Comparison of ENCODE assay signal across 18 mouse cellular contexts in the genomic region with DNA sequence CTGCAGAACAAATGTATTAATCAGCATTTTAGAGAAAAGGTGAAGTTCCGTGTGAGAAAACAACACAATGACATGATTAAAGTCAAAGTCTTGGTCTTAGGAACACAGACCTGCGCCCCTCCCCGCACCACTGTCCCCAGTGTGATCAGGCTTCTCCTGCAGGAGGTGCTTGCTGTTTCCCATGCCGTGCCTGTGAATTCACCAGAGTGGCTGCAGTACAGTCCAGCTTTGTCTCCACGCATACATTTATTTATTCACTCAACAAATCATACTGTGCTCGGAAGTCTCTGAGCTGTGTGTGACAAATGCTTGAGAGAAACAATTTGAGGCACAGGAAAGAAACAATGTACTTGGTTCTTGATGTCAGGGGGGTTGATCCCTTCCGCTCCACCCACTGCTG. TPM values are rescaled to one million over a fixed set of nuclear protein-coding genes. Genes with fewer than 3 reads are reported as not detected.
A peak's percentile ranks its signal among the peaks of the same experiment; 100 is the strongest.
DNase-seq lines count a peak whose midpoint lies in the region; ATAC-seq lines count a peak whose summit lies in the region.
"Had no signal": no experiment of that assay in that cellular context is flagged by ENCODE, and none has a peak within 500 bp of the region (broad histone marks: within the 10 kb centered on the region; RNA-seq: fewer than 3 reads in every experiment).

No protein-coding gene starts in this region.

- ATAC-seq in forebrain, embryonic 14.5 days = no peak
- ATAC-seq in forebrain, embryonic 12.5 days (ENCODE audit: low FRiP score) = no peak
- no peak for ATAC-seq in heart, embryonic 15.5 days (replicated peaks; ENCODE audit: insufficient number of reproducible peaks, insufficient read depth, low FRiP score, low read depth)
- ATAC-seq in neural tube, embryonic 12.5 days (ENCODE audit: low FRiP score, low read depth) = no peak

- DNase-seq in forebrain, embryonic 14.5 days (ENCODE audit: low spot score) = no peak
- DNase-seq in heart, postnatal 4 days = no peak
- no peak for DNase-seq in neural tube, embryonic 10.5 days (ENCODE audit: extremely low spot score, low spot score)
- DNase-seq in kidney, postnatal 10 days = no peak
- no peak for DNase-seq in left cerebral cortex, postnatal 4 days
- DNase-seq: adrenal gland, postnatal 10 days; cerebellum, adult 11 months; cerebellum, postnatal 14 days; kidney, adult 18-20 months; kidney, postnatal 14 days; liver, embryonic 13.5 days; lung, postnatal 10 days; thymus, adult 18-20 months had no signal

- WGBS in forebrain, embryonic 14.5 days = 22% methylated on average over 7 of the region's 7 CpGs
- 33% methylated on average over 7 of the region's 7 CpGs for WGBS in forebrain, embryonic 12.5 days
- WGBS in heart, embryonic 15.5 days = 32% methylated on average over 7 of the region's 7 CpGs
- 38% methylated on average over 7 of the region's 7 CpGs for WGBS in neural tube, embryonic 12.5 days

- intact Hi-C loops in left cerebral cortex, postnatal 4 days (cut with DNase I) = no loop called here

- no peak overlapping the region for H3K9ac ChIP-seq in forebrain, embryonic 14.5 days (ENCODE audit: low read length)
- H3K9ac ChIP-seq in forebrain, embryonic 12.5 days = no peak overlapping the region
- no peak overlapping the region for H3K9ac ChIP-seq in heart, embryonic 15.5 days
- no peak overlapping the region for H3K9ac ChIP-seq in neural tube, embryonic 12.5 days
- H3K9ac ChIP-seq: limb, embryonic 12.5 days; liver, embryonic 13.5 days had no signal

- no peak overlapping the region for H3K4me3 ChIP-seq in forebrain, embryonic 14.5 days (ENCODE audit: low read depth, low read length)
- no peak overlapping the region for H3K4me3 ChIP-seq in forebrain, embryonic 12.5 days (replicated peaks)
- H3K4me3 ChIP-seq in heart, embryonic 15.5 days = no peak overlapping the region
- no peak overlapping the region for H3K4me3 ChIP-seq in neural tube, embryonic 12.5 days
- H3K4me3 ChIP-seq: embryonic facial prominence, embryonic 10.5 days; limb, embryonic 12.5 days; liver, embryonic 13.5 days had no signal

- H3K27me3 ChIP-seq in forebrain, embryonic 14.5 days (replicated peaks; ENCODE audit: control insufficient read depth, insufficient read depth, low read length) = no peaks in the 10 kb centered on the region
- H3K27me3 ChIP-seq in forebrain, embryonic 12.5 days = no peaks in the 10 kb centered on the region
- no peaks in the 10 kb centered on the region for H3K27me3 ChIP-seq in heart, embryonic 15.5 days
- H3K27me3 ChIP-seq in neural tube, embryonic 12.5 days (replicated peaks) = no peaks in the 10 kb centered on the region
- H3K27me3 ChIP-seq: liver, embryonic 13.5 days had no signal

- H3K9me3 ChIP-seq in forebrain, embryonic 14.5 days (replicated peaks; ENCODE audit: control insufficient read depth, low read length) = no peaks in the 10 kb centered on the region
- no peaks in the 10 kb centered on the region for H3K9me3 ChIP-seq in forebrain, embryonic 12.5 days
- no peaks in the 10 kb centered on the region for H3K9me3 ChIP-seq in heart, embryonic 15.5 days (replicated peaks)
- H3K9me3 ChIP-seq in neural tube, embryonic 12.5 days = no peaks in the 10 kb centered on the region
- H3K9me3 ChIP-seq: embryonic facial prominence, embryonic 10.5 days; limb, embryonic 12.5 days; liver, embryonic 13.5 days had no signal

- H3K27ac ChIP-seq in forebrain, embryonic 14.5 days (ENCODE audit: low read depth, low read length) = no peak overlapping the region
- H3K27ac ChIP-seq in forebrain, embryonic 12.5 days = no peak overlapping the region
- no peak overlapping the region for H3K27ac ChIP-seq in heart, embryonic 15.5 days
- H3K27ac ChIP-seq in neural tube, embryonic 12.5 days = no peak overlapping the region; the same call in 1 of the 2 replicates
- H3K27ac ChIP-seq: embryonic facial prominence, embryonic 10.5 days; limb, embryonic 12.5 days; liver, embryonic 13.5 days had no signal

- H3K4me2 ChIP-seq in forebrain, embryonic 14.5 days (ENCODE audit: low read length) = 0 out of 2 replicates have a peak overlapping the region, but pooled peaks have one; percentile 12
- H3K4me2 ChIP-seq in forebrain, embryonic 12.5 days = no peak overlapping the region; the same call in 1 of the 2 replicates
- peak overlapping the region; percentile 48 for H3K4me2 ChIP-seq in heart, embryonic 15.5 days
- H3K4me2 ChIP-seq in neural tube, embryonic 12.5 days (replicated peaks) = peak overlapping the region; percentile 35
- H3K4me2 ChIP-seq: limb, embryonic 12.5 days; liver, embryonic 13.5 days had no signal

- no peaks in the 10 kb centered on the region for H3K36me3 ChIP-seq in forebrain, embryonic 14.5 days (ENCODE audit: control insufficient read depth, insufficient read depth, low read length)
- no peaks in the 10 kb centered on the region for H3K36me3 ChIP-seq in forebrain, embryonic 12.5 days (replicated peaks)
- H3K36me3 ChIP-seq in heart, embryonic 15.5 days = no peaks in the 10 kb centered on the region
- no peaks in the 10 kb centered on the region for H3K36me3 ChIP-seq in neural tube, embryonic 12.5 days
- H3K36me3 ChIP-seq: embryonic facial prominence, embryonic 10.5 days; limb, embryonic 12.5 days; liver, embryonic 13.5 days had no signal

- H3K4me1 ChIP-seq in forebrain, embryonic 14.5 days (ENCODE audit: control insufficient read depth, insufficient read depth, low read length) = no peaks in the 10 kb centered on the region
- H3K4me1 ChIP-seq in forebrain, embryonic 12.5 days = peaks cover 11% of the 10 kb centered on the region
- peaks cover 9% of the 10 kb centered on the region for H3K4me1 ChIP-seq in heart, embryonic 15.5 days (replicated peaks)
- H3K4me1 ChIP-seq in neural tube, embryonic 12.5 days = peaks cover 6% of the 10 kb centered on the region; the same call in 1 of the 2 replicates
- H3K4me1 ChIP-seq: limb, embryonic 12.5 days; liver, embryonic 13.5 days had no signal

RNA-seq across cellular contexts. Expression of gene Tnfaip6, which starts 21.4 kb away (rescaled TPM):
- 5.6 and 6.5 TPM in 2 replicates for polyA plus RNA-seq in forebrain, embryonic 14.5 days (2014; fragmentation: Nextera tagmentation; extraction: Ambion mirVana)
- polyA plus RNA-seq in forebrain, embryonic 12.5 days (2016; fragmentation: Nextera tagmentation; extraction: Ambion mirVana) = 22.9 and 25.9 TPM in 2 replicates
- 3.7 and 4.3 TPM in 2 replicates for polyA plus RNA-seq in heart, embryonic 15.5 days (2015; fragmentation: Nextera tagmentation; extraction: Ambion mirVana)
- total RNA-seq in heart, postnatal 4 days (2021) = 1 to 10 TPM; 4.2 to 4.4 TPM
- polyA plus RNA-seq in neural tube, embryonic 12.5 days (2016; fragmentation: Nextera tagmentation; extraction: Ambion mirVana) = 18.1 and 18.2 TPM in 2 replicates
- total RNA-seq in left cerebral cortex, postnatal 4 days (2021) = 1 to 10 TPM; 2.2 to 2.3 TPM

RNA-seq across cellular contexts. Expression of gene Nmi, which starts 43.1 kb away (rescaled TPM):
- polyA plus RNA-seq in forebrain, embryonic 14.5 days (2014; fragmentation: Nextera tagmentation; extraction: Ambion mirVana) = 5.0 TPM in 2 replicates
- 4.8 and 5.6 TPM in 2 replicates for polyA plus RNA-seq in forebrain, embryonic 12.5 days (2016; fragmentation: Nextera tagmentation; extraction: Ambion mirVana)
- polyA plus RNA-seq in heart, embryonic 15.5 days (2015; fragmentation: Nextera tagmentation; extraction: Ambion mirVana) = 16.2 and 18.2 TPM in 2 replicates
- total RNA-seq in heart, postnatal 4 days (2021) = 1 to 10 TPM; 7.0 to 7.5 TPM
- polyA plus RNA-seq in neural tube, embryonic 12.5 days (2016; fragmentation: Nextera tagmentation; extraction: Ambion mirVana) = 7.0 and 7.3 TPM in 2 replicates
- total RNA-seq in left cerebral cortex, postnatal 4 days (2021) = 1 to 10 TPM; 1.7 to 2.6 TPM

RNA-seq across cellular contexts. Expression of gene Rif1, which starts 56.3 kb away (rescaled TPM):
- 20.1 and 25.0 TPM in 2 replicates for polyA plus RNA-seq in forebrain, embryonic 14.5 days (2014; fragmentation: Nextera tagmentation; extraction: Ambion mirVana)
- polyA plus RNA-seq in forebrain, embryonic 12.5 days (2016; fragmentation: Nextera tagmentation; extraction: Ambion mirVana) = 53.0 and 56.1 TPM in 2 replicates
- 16.3 and 20.2 TPM in 2 replicates for polyA plus RNA-seq in heart, embryonic 15.5 days (2015; fragmentation: Nextera tagmentation; extraction: Ambion mirVana)
- total RNA-seq in heart, postnatal 4 days (2021) = 10 to 100 TPM; 34.2 to 35.8 TPM
- 39.2 and 41.3 TPM in 2 replicates for polyA plus RNA-seq in neural tube, embryonic 12.5 days (2016; fragmentation: Nextera tagmentation; extraction: Ambion mirVana)
- total RNA-seq in left cerebral cortex, postnatal 4 days (2021) = 10 to 100 TPM; 28.2 to 30.9 TPM
